In genomic region chr8:117125854-117126253, GRCm38 (mm10) we compare ENCODE assay signal across 17 mouse cellular contexts. TPM values are rescaled to one million over a fixed set of nuclear protein-coding genes. Genes with fewer than 3 reads are reported as not detected.
"Had no signal": no experiment of that assay in that cellular context is flagged by ENCODE, and none has a peak within 500 bp of the region (broad histone marks: within the 10 kb centered on the region; RNA-seq: fewer than 3 reads in every experiment).

No protein-coding gene starts in this region.

- H3K4me1 ChIP-seq: neural tube, embryonic 13.5 days; neural tube, embryonic 15.5 days had no signal

- H3K36me3 ChIP-seq: neural tube, embryonic 13.5 days; neural tube, embryonic 15.5 days; stomach, embryonic 15.5 days had no signal

- H3K9ac ChIP-seq: neural tube, embryonic 13.5 days; neural tube, embryonic 15.5 days; stomach, embryonic 15.5 days had no signal

- H3K27ac ChIP-seq: neural tube, embryonic 13.5 days; neural tube, embryonic 15.5 days; stomach, embryonic 15.5 days; stomach, postnatal 0 days had no signal

- H3K4me2 ChIP-seq: neural tube, embryonic 13.5 days; neural tube, embryonic 15.5 days; stomach, embryonic 15.5 days had no signal

- H3K4me3 ChIP-seq: neural tube, embryonic 13.5 days; neural tube, embryonic 15.5 days; stomach, embryonic 15.5 days had no signal

- DNase-seq: retina, postnatal 1 day; right cerebral cortex, adult 18-20 months; right cerebral cortex, postnatal 14 days; right cerebral cortex, postnatal 25 days; right cerebral cortex, postnatal 4 days; spleen, adult 18-20 months; thymus, adult 18-20 months; thymus, adult 2 months; thymus, postnatal 14 days; thymus, postnatal 25 days; thymus, postnatal 4 days had no signal

- H3K27me3 ChIP-seq: neural tube, embryonic 13.5 days; neural tube, embryonic 15.5 days; stomach, embryonic 15.5 days had no signal

- H3K9me3 ChIP-seq: neural tube, embryonic 13.5 days; neural tube, embryonic 15.5 days; stomach, embryonic 15.5 days had no signal

RNA-seq across cellular contexts. Expression of gene Bco1, which starts 30.2 kb away (rescaled TPM):
- total RNA-seq: neutrophil, adult 5-6 weeks had no signal

RNA-seq across cellular contexts. Expression of gene Pkd1l2, which starts 43.6 kb away (rescaled TPM):
- polyA plus RNA-seq: neural tube, embryonic 13.5 days; stomach, embryonic 14.5 days; stomach, postnatal 0 days had no signal
